Mouse (Mus musculus): ENCODE results near the gene Lamc1.

The Lamc1 gene

DNA sequence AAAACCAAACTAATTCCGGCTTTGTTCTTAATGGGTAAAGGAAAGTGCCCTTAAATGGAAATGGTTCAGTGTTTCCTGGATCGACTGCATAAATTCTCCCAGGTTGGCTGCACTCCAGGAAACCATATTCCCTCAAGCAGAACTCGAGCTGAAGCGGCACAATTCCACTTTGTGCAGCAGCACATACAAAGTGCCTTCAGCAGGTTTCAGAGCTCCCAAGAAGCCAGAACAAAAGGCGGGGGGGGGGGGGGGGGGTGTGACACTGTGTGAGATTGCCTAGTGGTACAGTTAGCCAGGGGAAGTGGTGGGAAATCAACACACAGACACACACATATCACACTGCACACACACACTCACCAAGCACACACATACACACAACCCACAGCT lies 140.7 kb downstream of the Lamc1 start:
- peak in 1 of 2 experiments; percentile 45 for DNase-seq (ENCODE audit: low spot score in 2 of 2)

DNA sequence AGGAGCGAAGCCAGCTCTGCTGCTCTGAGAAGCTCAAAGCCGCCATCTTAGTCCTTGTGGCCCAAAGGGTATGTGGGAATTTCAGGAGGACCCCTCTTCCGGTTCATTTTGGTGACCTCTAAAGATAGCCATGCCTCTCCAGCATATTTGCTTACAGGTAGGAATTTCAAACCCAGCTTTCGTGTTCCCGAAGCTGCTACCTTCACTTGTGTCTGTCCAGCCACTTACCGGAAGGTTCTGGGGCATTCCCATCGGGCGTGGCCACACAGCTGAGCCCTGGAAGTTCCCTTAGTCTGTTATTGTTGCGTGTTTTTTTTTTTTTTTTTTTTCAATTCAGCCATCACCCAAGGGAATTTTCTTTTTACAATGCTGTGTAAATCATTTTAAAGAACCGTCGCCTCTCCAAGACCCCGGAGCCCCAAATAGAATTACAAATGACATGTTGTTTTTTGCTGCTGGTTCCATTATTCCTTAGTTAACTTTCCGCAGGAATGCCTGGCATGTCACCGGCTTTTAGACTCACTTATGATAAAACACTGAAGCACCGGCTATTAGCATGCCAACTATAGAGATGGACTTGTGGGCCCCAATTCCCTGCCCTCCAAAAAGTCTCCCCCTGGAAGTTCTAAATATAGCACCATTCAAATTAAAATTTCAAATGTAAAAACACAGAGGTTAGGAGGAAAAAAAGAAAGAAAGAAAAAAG lies 141.2 kb downstream of the Lamc1 start:
- no peak for DNase-seq (ENCODE audit: low spot score in 2 of 2)

DNA sequence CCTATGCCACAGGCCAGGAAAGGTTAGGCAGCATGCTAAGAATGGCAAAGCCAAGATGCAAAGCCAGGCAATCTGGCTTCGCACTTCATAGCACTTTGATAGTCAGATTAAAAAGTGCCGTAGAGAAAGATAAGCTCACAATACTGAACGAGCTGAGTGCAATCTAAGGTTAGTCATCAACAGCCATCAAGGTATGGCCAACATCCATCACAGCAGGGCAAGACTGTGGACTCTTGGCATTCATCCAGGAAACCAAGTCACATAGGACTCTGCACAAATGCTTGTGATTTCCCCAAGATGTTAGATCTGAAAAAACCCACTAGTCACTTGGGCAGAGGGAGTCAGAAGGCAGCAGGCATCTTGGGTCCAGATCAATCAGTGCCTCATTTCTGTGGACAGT lies 144.5 kb downstream of the Lamc1 start:
- DNase-seq (ENCODE audit: low spot score in 2 of 2): no peak

DNA sequence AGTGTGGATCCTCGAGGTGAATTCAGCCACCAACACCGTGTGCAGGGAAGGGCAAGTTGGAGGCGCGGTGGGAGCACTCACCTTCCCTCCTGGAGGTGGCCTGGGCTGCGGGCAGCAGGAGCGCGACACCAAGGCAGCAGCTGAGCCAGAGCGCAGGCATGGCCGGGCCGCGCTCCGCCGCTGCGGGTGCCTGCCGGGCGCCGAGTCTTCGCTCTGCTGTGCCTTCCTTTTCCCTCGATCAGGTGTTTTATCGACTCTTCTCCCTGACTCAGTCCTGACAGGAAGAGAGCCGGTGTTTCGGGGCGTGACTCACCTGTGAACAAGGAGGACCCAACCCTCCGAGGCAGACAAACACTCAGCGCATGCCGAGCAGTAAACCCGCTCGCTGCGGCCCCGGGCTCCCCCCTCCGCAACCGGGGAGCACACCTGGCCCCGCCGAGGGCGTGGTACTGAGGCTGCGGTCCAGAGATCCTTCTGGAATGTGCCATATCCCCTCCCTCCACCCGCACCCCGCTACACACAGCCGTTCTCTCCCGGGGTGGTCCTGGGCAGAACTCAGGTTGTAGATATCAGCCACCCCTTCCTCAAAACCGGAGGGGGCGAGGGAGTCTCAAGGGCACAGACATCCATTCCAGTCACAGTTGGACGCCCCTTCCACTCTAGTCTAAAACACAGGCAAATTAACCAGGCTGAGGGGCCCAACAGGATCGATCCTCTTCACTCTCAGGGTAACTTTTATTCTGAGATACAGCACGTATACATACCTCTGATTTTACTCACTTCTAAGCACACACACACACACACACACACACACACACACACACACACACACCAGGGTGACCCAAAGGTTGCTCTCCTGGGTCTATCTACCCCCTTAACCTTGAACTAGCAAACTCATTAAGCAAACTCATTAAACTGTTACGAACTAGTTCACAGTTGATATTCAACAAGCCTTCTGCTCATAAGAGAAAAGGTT lies 146.5 kb downstream of the Lamc1 start, which contains the start of gene Lamc2:
Gene Lamc2, minus strand, starts transcription at position 620 of the 976 bp plus-strand sequence.
- peak in 1 of 2 experiments; percentile 13 for DNase-seq (ENCODE audit: low spot score in 2 of 2)

DNA sequence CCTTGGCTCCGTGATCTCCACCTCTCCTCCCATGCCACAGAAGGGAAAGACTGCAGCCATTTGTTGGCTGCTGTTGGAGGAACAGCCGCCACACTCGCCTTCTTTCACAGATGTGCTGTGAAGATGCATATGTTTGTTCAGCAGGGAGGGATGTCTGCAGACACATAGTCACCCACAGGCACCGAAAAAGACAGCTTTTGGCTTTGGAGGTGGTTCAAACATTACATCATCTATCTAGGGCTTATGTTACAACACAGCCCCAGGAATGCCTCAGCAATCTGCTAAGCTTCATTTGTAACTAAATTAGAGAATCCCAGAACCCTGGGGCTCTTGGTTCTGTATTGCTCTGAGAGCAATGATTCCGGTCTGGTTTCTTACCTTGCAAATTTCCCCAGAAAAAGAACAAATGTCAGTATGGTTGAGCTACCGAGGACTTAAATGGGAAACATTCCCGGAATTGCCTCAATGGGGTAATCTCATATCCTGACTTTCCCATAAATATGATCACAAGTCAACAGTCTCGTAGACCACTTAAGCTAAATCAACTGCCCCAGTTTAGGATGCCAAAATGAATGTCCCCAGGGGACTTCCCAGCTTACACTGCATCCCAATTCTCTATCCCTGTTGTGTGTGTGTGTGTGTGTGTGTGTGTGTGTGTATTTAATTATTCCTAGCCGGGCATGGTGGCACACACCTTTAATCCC lies 151.8 kb downstream of the Lamc1 start:
- no peak for DNase-seq (ENCODE audit: low spot score in 2 of 2)

DNA sequence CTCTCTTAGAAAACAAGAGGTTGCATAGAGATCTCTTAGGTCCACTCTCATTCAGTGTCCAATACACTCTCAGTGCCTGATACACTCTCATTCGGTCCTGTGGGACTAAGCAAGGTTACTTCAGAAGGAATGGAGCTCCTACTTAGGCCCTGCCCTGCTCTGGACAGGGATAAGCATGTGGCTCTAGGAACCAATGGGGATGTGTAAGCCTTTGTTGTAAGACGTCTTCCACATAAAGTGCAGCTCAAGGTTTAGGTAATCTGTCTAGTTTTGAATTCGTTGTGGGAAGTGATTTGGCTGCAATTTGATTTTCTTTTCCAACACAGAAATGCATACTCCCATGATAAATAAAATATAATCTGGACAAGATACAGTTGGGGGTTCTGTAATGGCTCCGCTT lies 152.4 kb downstream of the Lamc1 start:
- DNase-seq (ENCODE audit: low spot score in 2 of 2): no peak

DNA sequence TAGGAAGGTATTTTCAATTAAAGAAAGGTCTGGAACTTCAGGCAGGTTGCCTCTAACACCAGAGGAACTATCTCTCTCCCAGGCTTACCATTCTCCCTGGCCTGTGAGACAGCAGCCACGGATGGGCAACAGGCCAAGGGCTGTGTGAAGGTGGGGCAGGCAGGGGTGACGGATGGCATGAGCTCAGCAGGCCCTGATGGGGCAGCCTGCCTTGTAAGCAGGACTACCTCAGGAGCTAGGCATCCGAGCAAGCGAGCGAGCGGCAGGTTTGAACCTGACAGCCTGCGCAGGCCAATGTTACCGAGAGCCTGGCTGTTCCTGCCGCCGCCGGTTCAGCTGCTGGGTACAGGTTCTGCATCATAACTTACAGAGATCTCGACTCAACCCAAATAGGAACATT lies 157.8 kb downstream of the Lamc1 start:
- peak; percentile 47 to 69 for DNase-seq (ENCODE audit: low spot score in 2 of 2)

DNA sequence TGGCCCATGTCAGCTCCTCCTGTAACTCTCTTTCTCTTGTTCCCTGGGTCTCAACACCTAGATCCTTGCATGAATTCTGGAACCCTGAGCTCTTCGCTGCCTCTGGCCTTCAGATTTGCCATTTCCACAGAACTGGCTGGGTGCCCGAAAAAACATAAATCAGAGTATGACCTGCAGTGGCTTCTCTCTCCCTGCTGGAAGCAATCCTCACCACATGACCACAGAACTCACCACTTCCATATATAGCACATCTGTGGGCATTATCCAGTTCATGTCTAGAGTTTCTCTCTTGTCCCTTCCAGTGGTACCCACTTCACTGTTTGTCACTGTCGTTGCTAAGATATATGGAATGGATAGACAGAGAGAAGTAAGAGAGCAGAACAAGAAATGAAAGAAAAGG lies 159.3 kb downstream of the Lamc1 start:
- no peak for DNase-seq (ENCODE audit: low spot score in 2 of 2)

DNA sequence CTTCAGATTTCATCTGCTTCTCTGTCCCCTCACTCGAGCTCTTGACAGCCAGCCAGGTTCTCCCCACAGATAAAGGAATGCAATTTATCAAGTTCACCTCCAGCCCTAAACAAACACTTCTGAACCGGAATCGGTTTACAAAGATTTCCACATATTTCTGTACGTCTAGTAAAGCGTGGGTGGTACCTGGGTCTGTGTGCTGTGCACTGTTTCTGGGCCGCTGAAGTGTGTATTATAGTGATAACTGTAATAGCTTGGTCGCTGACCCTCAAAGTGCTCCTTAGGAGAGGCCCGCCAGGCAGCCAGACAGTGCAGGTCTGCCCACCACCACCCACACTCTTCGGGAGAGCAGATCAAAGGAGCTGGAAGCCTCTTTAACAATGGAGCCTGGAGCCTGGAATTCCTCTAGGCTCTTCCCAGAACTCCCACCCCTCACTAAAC lies 160.3 kb downstream of the Lamc1 start:
- no peak for DNase-seq (ENCODE audit: low spot score in 2 of 2)

DNA sequence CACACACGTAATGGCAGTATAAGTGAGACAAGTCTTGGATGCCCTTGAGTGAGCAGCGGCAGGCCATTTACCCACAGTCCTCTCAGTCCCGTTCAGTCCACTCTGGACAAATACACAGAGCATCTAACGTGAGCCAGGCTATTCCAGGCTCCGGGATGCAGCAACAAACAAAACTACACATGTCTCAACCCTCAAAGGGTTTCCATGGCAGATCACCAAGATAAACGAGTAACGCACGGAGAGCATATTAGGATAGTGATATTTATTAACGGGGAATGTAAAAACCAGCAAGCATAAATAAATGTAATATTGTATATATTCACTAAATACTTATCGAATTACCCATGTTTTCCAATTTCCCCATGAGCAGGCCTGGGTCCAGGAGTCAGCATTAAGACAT lies 161.6 kb downstream of the Lamc1 start:
- no peak for DNase-seq (ENCODE audit: low spot score in 2 of 2)
